Mouse (Mus musculus): ENCODE measurements around the gene Mei4. TPM values are rescaled to one million over a fixed set of nuclear protein-coding genes. Genes with fewer than 3 reads are reported as not detected.

Mei4 gene
- total RNA-seq (2015; ENCODE audit: low replicate concordance) (1.3 TPM in 1 of 2 replicates, not detected in the other), total RNA-seq (2017; ENCODE audit: low replicate concordance) (0.28 and 2.2 TPM in 2 replicates)

GRCm38 (mm10) chr9:81863181-81863887 is at the start of gene Mei4:
TSS of gene Mei4 (plus strand) at chr9:81863670.
- peak; percentile 80 for ATAC-seq (replicated peaks; ENCODE audit: low FRiP score, poor library complexity, severe bottlenecking)

GRCm38 (mm10) chr9:81819715-81820373 is 43.6 kb upstream of the Mei4 start:
- ATAC-seq (replicated peaks; ENCODE audit: low FRiP score, poor library complexity, severe bottlenecking), result peak; percentile 83

GRCm38 (mm10) chr9:81827560-81827959 is 35.9 kb upstream of the Mei4 start:
- ATAC-seq (replicated peaks; ENCODE audit: low FRiP score, poor library complexity, severe bottlenecking), result no peak

- ATAC-seq (replicated peaks; ENCODE audit: low FRiP score, poor library complexity, severe bottlenecking), result no peak
Observed at GRCm38 (mm10) chr9:81834056-81834455, 29.4 kb upstream of the Mei4 start.

GRCm38 (mm10) chr9:81858861-81859260 is 4.6 kb upstream of the Mei4 start:
- no peak for ATAC-seq (replicated peaks; ENCODE audit: low FRiP score, poor library complexity, severe bottlenecking)

- ATAC-seq (replicated peaks; ENCODE audit: low FRiP score, poor library complexity, severe bottlenecking), result peak; percentile 34
Observed at GRCm38 (mm10) chr9:81863888-81864234, 391 bp downstream of the Mei4 start.

GRCm38 (mm10) chr9:81866032-81866431 is 2.6 kb downstream of the Mei4 start:
- no peak for ATAC-seq (replicated peaks; ENCODE audit: low FRiP score, poor library complexity, severe bottlenecking)

GRCm38 (mm10) chr9:81921456-81921855 is 58.0 kb downstream of the Mei4 start:
- no peak for ATAC-seq (replicated peaks; ENCODE audit: low FRiP score, poor library complexity, severe bottlenecking)

GRCm38 (mm10) chr9:81924744-81925143 is 61.3 kb downstream of the Mei4 start:
- no peak for ATAC-seq (replicated peaks; ENCODE audit: low FRiP score, poor library complexity, severe bottlenecking)

GRCm38 (mm10) chr9:81940533-81940932 is 77.1 kb downstream of the Mei4 start:
- ATAC-seq (replicated peaks; ENCODE audit: low FRiP score, poor library complexity, severe bottlenecking), result no peak

- no peak for ATAC-seq (replicated peaks; ENCODE audit: low FRiP score, poor library complexity, severe bottlenecking)
Observed at GRCm38 (mm10) chr9:81945624-81946023, 82.2 kb downstream of the Mei4 start.

GRCm38 (mm10) chr9:81956858-81957257 is 93.4 kb downstream of the Mei4 start:
- ATAC-seq (replicated peaks; ENCODE audit: low FRiP score, poor library complexity, severe bottlenecking), result no peak; the same call in 1 of the 2 replicates

- no peak for ATAC-seq (replicated peaks; ENCODE audit: low FRiP score, poor library complexity, severe bottlenecking)
Observed at GRCm38 (mm10) chr9:81957842-81958241, 94.4 kb downstream of the Mei4 start.

GRCm38 (mm10) chr9:81966765-81967164 is 103.3 kb downstream of the Mei4 start:
- no peak for ATAC-seq (replicated peaks; ENCODE audit: low FRiP score, poor library complexity, severe bottlenecking)

- no peak for ATAC-seq (replicated peaks; ENCODE audit: low FRiP score, poor library complexity, severe bottlenecking)
Observed at GRCm38 (mm10) chr9:81968935-81969334, 105.5 kb downstream of the Mei4 start.

- ATAC-seq (replicated peaks; ENCODE audit: low FRiP score, poor library complexity, severe bottlenecking), result no peak
Observed at GRCm38 (mm10) chr9:81982461-81982860, 119.0 kb downstream of the Mei4 start.

- no peak for ATAC-seq (replicated peaks; ENCODE audit: low FRiP score, poor library complexity, severe bottlenecking)
Observed at GRCm38 (mm10) chr9:82012991-82013390, 149.5 kb downstream of the Mei4 start.

- ATAC-seq (replicated peaks; ENCODE audit: low FRiP score, poor library complexity, severe bottlenecking), result no peak
Observed at GRCm38 (mm10) chr9:82042515-82043056, 179.1 kb downstream of the Mei4 start.

- ATAC-seq (replicated peaks; ENCODE audit: low FRiP score, poor library complexity, severe bottlenecking), result no peak
Observed at GRCm38 (mm10) chr9:82044517-82044916, 181.0 kb downstream of the Mei4 start.

GRCm38 (mm10) chr9:82073832-82074231 is 210.4 kb downstream of the Mei4 start:
- no peak for ATAC-seq (replicated peaks; ENCODE audit: low FRiP score, poor library complexity, severe bottlenecking)

- ATAC-seq (replicated peaks; ENCODE audit: low FRiP score, poor library complexity, severe bottlenecking), result no peak
Observed at GRCm38 (mm10) chr9:82075270-82075669, 211.8 kb downstream of the Mei4 start.
